Mouse (Mus musculus) myocyte (in vitro differentiated cells): ENCODE measurements around the gene Slco2b1.

Experiments
- MYOD1 ChIP-seq, 3 experiments: IDR thresholded peaks; one replicate each; pipeline ENCODE4 v1.6.1; 2011; ENCODE audit warnings: control low read depth in 2 of 3, low read depth in 2 of 3, mild to moderate bottlenecking in 2 of 3, moderate library complexity in 1 of 3; ENCODE audit not compliant: insufficient read length in 2 of 3, control insufficient read depth in 1 of 3
- POLR2A ChIP-seq: IDR thresholded peaks from one replicate; pipeline ENCODE4 v1.6.1; 2011; ENCODE audit warnings: low read depth, mild to moderate bottlenecking, control low read depth, moderate library complexity; ENCODE audit not compliant: insufficient read length
- TCF12 ChIP-seq: IDR thresholded peaks from one replicate; pipeline ENCODE4 v1.6.1; 2011; ENCODE audit warnings: mild to moderate bottlenecking, control low read depth; ENCODE audit not compliant: poor library complexity, insufficient read depth, severe bottlenecking
- USF1 ChIP-seq: IDR thresholded peaks from one replicate; pipeline ENCODE4 v1.6.1; 2011; ENCODE audit warnings: low read depth, mild to moderate bottlenecking, control low read depth, moderate library complexity

GRCm38 (mm10) chr7:99673188-99673587 is 38.0 kb downstream of the Slco2b1 start:
- no peak for TF ChIP-seq MYOD1 (IDR thresholded peaks at IDR 0.05; ENCODE audit: control insufficient read depth in 1 of 3, insufficient read length in 2 of 3, low read depth in 2 of 3)
- TF ChIP-seq TCF12: no peak
- TF ChIP-seq POLR2A: no peak
- TF ChIP-seq USF1: no peak
